Mouse (Mus musculus): Measurements from ENCODE around the gene Pla1a. TPM values are rescaled to one million over a fixed set of nuclear protein-coding genes. Genes with fewer than 3 reads are reported as not detected.

Pla1a gene
- polyA plus RNA-seq, 1 experiment from 2014 or later, result 0.38 TPM

DNA sequence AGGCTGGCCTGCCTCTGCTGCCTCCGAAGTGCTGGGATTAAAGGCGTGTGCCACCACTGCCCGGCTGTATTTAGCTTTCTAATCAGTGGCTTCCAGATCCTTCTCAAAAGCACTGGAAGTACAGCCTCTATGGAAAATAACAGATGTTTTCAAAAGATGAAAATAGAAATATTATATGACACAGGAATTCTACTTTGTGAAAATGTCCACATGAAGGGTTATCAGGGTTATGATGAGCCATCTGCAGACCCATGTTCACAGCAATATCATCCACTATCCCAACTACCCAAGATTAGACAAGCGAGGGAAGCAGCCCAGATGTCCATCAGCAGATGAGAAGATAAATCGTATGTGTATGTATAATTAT lies 39.5 kb upstream of the Pla1a start:
- no peak overlapping the region for H3K4me2 ChIP-seq (ENCODE audit: low read length)

DNA sequence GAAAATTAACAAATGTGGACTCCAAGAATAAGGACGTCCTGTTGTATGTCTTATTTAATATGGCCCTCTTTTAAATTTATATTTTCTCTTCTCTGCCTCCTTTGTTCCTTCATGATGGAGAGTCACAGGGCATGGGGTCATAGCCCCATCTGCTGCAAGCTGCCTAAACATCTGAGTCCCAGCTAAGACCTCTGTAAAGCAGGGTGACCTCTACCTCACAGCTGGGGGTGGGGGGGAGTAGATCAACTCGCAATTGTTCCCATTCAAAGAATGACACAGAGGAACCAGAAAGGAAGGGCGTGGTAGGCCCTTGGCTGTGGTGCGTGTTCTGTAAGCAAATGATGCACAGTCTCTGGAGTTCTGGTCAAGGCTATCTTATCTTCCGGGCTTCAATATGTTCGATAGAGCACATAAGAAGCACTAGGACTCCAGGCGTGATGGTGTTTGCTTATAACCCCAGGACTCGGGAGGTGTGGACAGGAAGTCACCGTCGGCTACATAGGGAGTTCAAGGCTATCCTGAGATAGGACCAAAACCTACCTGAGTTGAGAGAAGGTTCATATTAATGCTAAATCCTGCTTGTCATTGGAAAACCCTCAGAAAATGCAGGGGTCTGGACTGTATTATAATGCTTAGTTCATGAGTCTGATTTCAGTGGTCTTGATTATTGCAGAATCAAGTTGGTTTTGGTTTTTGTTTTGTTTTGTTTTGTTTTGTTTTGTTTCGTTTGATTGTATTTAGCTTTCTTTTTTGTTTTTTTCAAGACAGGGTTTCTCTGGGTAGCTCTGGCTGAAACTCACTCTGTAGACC lies 39.0 kb upstream of the Pla1a start:
- 86% methylated on average over 11 of the region's 11 CpGs for WGBS
- peaks cover 3% of the 10 kb centered on the region; the same call in 1 of the 2 replicates for H3K4me1 ChIP-seq (replicated peaks; ENCODE audit: control insufficient read depth, insufficient read depth, low read length)
- no peaks in the 10 kb centered on the region for H3K27me3 ChIP-seq (replicated peaks; ENCODE audit: control insufficient read depth, insufficient read depth, low read length)
- H3K4me2 ChIP-seq (ENCODE audit: low read length), result no peak overlapping the region
- no peaks in the 10 kb centered on the region for H3K36me3 ChIP-seq (ENCODE audit: control insufficient read depth, insufficient read depth)
- no peak overlapping the region for H3K4me3 ChIP-seq (replicated peaks; ENCODE audit: low read length)
- no peak overlapping the region for H3K9ac ChIP-seq (replicated peaks; ENCODE audit: low read depth, low read length)
- ATAC-seq, result no peak
- H3K27ac ChIP-seq (ENCODE audit: low read length), result no peak overlapping the region
- H3K9me3 ChIP-seq (ENCODE audit: control insufficient read depth, low read length), result no peaks in the 10 kb centered on the region

More for the DNA sequence above, 39.5 kb upstream of the Pla1a start:
- no peak for ATAC-seq
- Histone ChIP-seq H3K9ac (replicated peaks; ENCODE audit: low read depth, low read length) (no peak overlapping the region), H3K27me3 (replicated peaks; ENCODE audit: control insufficient read depth, insufficient read depth, low read length) (no peaks in the 10 kb centered on the region), H3K9me3 (ENCODE audit: control insufficient read depth, low read length) (no peaks in the 10 kb centered on the region), H3K4me1 (replicated peaks; ENCODE audit: control insufficient read depth, insufficient read depth, low read length) (peaks cover 7% of the 10 kb centered on the region), H3K36me3 (ENCODE audit: control insufficient read depth, insufficient read depth) (no peaks in the 10 kb centered on the region), H3K4me3 (replicated peaks; ENCODE audit: low read length) (no peak overlapping the region), H3K27ac (ENCODE audit: low read length) (no peak overlapping the region)
- 91% methylated on average over 5 of the region's 5 CpGs for WGBS

DNA sequence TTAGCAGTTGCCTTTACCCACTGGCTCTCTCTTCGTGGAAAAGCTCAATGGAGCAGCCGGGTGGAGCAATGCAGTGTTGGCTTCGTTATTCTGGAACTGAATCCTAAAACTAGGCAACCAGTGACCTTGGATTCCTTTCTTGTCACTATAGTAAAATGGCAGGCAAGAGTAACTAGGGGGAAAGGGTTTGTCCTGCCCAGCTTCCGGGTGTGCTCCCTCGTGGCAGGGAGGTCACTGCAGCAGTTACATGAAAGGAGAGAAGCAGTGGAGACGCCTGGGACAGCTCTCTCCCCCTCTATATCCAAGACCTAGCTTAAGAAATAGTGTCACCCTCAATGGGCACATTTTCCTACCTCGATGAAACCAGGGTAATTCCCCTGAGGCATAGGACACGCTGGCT lies 36.5 kb upstream of the Pla1a start:
- no peaks in the 10 kb centered on the region for H3K4me1 ChIP-seq (replicated peaks; ENCODE audit: control insufficient read depth, insufficient read depth, low read length)
- H3K27me3 ChIP-seq (replicated peaks; ENCODE audit: control insufficient read depth, insufficient read depth, low read length), result no peaks in the 10 kb centered on the region
- no peak overlapping the region for H3K27ac ChIP-seq (ENCODE audit: low read length)
- H3K4me2 ChIP-seq (ENCODE audit: low read length), result no peak overlapping the region
- no peak overlapping the region for H3K9ac ChIP-seq (replicated peaks; ENCODE audit: low read depth, low read length)
- H3K4me3 ChIP-seq (replicated peaks; ENCODE audit: low read length), result no peak overlapping the region
- WGBS, result 72% methylated on average over 8 of the region's 8 CpGs
- no peaks in the 10 kb centered on the region for H3K36me3 ChIP-seq (ENCODE audit: control insufficient read depth, insufficient read depth)
- no peak for ATAC-seq
- H3K9me3 ChIP-seq (ENCODE audit: control insufficient read depth, low read length), result no peaks in the 10 kb centered on the region

DNA sequence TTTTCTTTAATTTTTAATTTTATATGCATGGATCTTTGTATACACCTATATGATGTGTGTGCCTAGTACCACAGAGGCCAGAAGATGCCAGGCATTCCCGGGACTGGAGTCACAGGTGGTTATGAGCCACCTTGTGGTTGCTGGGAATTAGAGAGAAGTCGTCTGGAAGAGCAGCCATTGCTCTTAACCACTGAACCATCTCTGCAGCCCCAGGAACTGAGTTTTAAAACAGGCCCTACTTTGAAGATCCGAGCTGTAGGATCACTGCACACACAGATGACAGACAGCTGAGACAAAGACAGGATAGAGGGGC lies 35.7 kb upstream of the Pla1a start:
- Histone ChIP-seq H3K4me2 (ENCODE audit: low read length) (no peak overlapping the region), H3K36me3 (ENCODE audit: control insufficient read depth, insufficient read depth) (no peaks in the 10 kb centered on the region), H3K4me3 (replicated peaks; ENCODE audit: low read length) (no peak overlapping the region), H3K27ac (ENCODE audit: low read length) (no peak overlapping the region), H3K9me3 (ENCODE audit: control insufficient read depth, low read length) (no peaks in the 10 kb centered on the region), H3K27me3 (replicated peaks; ENCODE audit: control insufficient read depth, insufficient read depth, low read length) (no peaks in the 10 kb centered on the region), H3K4me1 (replicated peaks; ENCODE audit: control insufficient read depth, insufficient read depth, low read length) (no peaks in the 10 kb centered on the region), H3K9ac (replicated peaks; ENCODE audit: low read depth, low read length) (no peak overlapping the region)
- WGBS, result 39% methylated on average over 3 of the region's 3 CpGs
- ATAC-seq, result no peak

- H3K36me3 ChIP-seq (ENCODE audit: control insufficient read depth, insufficient read depth), result no peaks in the 10 kb centered on the region
- no peak overlapping the region for H3K4me2 ChIP-seq (ENCODE audit: low read length)
- H3K27me3 ChIP-seq (replicated peaks; ENCODE audit: control insufficient read depth, insufficient read depth, low read length), result no peaks in the 10 kb centered on the region
- no peaks in the 10 kb centered on the region for H3K4me1 ChIP-seq (replicated peaks; ENCODE audit: control insufficient read depth, insufficient read depth, low read length)
- no peaks in the 10 kb centered on the region for H3K9me3 ChIP-seq (ENCODE audit: control insufficient read depth, low read length)
- WGBS, result 81% methylated on average over 8 of the region's 8 CpGs
- no peak overlapping the region for H3K9ac ChIP-seq (replicated peaks; ENCODE audit: low read depth, low read length)
- no peak overlapping the region for H3K27ac ChIP-seq (ENCODE audit: low read length)
- ATAC-seq, result no peak
- no peak overlapping the region for H3K4me3 ChIP-seq (replicated peaks; ENCODE audit: low read length)
These were observed 35.2 kb upstream of the Pla1a start for GRCm38 (mm10) chr16:38467917-38468705.

DNA sequence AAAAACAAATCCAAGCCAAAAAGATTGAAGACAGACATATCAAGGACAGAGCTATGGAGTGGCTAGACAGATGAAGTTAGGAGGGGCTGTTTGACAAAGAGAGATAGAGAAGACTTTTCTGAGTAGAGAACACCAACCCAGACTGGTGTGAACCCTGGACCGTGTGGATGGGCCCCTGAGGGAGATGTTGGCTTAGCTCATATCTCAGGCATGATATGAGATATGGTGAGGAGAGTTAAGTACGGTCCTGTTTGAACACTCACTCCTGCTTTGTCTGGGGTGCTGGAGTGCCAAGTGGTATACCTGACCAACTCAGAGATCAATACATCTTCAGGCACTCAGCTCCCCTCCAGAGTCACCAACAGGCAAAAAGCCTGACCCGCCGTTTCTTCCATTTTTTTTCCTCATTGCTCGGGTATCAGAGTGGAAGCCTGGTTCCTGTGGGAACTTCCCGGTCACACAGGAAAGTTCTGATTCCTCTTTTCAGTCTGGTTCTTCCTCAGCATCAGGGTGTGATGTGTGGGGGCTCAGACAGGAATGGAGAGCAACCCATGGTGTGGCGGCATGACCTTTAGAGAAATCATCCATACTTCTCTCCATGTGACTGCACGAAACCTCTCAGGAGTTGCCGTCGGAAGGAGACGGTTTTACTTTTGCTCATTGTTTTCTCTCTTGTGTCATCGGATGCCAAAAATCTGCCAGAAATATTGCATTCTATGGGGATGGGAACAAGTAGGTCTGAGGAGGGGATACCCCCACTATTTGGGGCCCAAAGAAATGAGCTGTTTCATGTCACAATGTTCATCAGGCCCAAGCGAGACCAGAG lies 34.4 kb upstream of the Pla1a start:
- Histone ChIP-seq H3K4me1 (replicated peaks; ENCODE audit: control insufficient read depth, insufficient read depth, low read length) (no peaks in the 10 kb centered on the region), H3K9me3 (ENCODE audit: control insufficient read depth, low read length) (no peaks in the 10 kb centered on the region), H3K36me3 (ENCODE audit: control insufficient read depth, insufficient read depth) (no peaks in the 10 kb centered on the region), H3K9ac (replicated peaks; ENCODE audit: low read depth, low read length) (no peak overlapping the region), H3K4me3 (replicated peaks; ENCODE audit: low read length) (no peak overlapping the region), H3K27me3 (replicated peaks; ENCODE audit: control insufficient read depth, insufficient read depth, low read length) (no peaks in the 10 kb centered on the region), H3K4me2 (ENCODE audit: low read length) (no peak overlapping the region), H3K27ac (ENCODE audit: low read length) (no peak overlapping the region)
- ATAC-seq, result no peak
- 91% methylated on average over 13 of the region's 13 CpGs for WGBS

DNA sequence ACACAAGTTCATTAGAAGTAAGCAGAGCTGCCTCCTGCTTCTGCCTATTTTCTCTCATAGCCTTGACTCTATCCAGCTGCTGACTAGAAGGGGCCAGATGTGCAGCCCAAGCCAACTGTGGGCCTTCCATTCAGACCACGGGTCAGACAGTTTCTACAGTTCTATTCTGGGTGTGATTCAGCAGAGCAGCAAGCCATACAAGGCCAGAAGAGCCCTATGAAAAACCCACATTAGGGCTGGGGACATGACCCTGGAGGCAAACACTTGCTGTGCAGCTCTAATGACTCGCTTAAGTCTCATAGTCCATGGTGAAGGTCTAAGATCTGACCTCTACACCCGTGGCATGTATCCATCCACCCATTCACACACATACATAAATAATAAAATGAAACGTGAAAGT lies 33.1 kb upstream of the Pla1a start:
- H3K9me3 ChIP-seq (ENCODE audit: control insufficient read depth, low read length), result no peaks in the 10 kb centered on the region
- H3K36me3 ChIP-seq (ENCODE audit: control insufficient read depth, insufficient read depth), result no peaks in the 10 kb centered on the region
- WGBS, result 85% methylated on average over 4 of the region's 4 CpGs
- H3K9ac ChIP-seq (replicated peaks; ENCODE audit: low read depth, low read length), result no peak overlapping the region
- H3K4me1 ChIP-seq (replicated peaks; ENCODE audit: control insufficient read depth, insufficient read depth, low read length), result no peaks in the 10 kb centered on the region
- no peak for ATAC-seq
- no peaks in the 10 kb centered on the region for H3K27me3 ChIP-seq (replicated peaks; ENCODE audit: control insufficient read depth, insufficient read depth, low read length)
- H3K4me3 ChIP-seq (replicated peaks; ENCODE audit: low read length), result no peak overlapping the region
- no peak overlapping the region for H3K27ac ChIP-seq (ENCODE audit: low read length)
- no peak overlapping the region for H3K4me2 ChIP-seq (ENCODE audit: low read length)

- no peaks in the 10 kb centered on the region for H3K4me1 ChIP-seq (replicated peaks; ENCODE audit: control insufficient read depth, insufficient read depth, low read length)
- 91% methylated on average over 5 of the region's 5 CpGs for WGBS
- no peaks in the 10 kb centered on the region for H3K27me3 ChIP-seq (replicated peaks; ENCODE audit: control insufficient read depth, insufficient read depth, low read length)
- H3K4me2 ChIP-seq (ENCODE audit: low read length), result no peak overlapping the region
- no peak for ATAC-seq
- no peaks in the 10 kb centered on the region for H3K36me3 ChIP-seq (ENCODE audit: control insufficient read depth, insufficient read depth)
- no peaks in the 10 kb centered on the region for H3K9me3 ChIP-seq (ENCODE audit: control insufficient read depth, low read length)
- H3K4me3 ChIP-seq (replicated peaks; ENCODE audit: low read length), result no peak overlapping the region
- no peak overlapping the region for H3K9ac ChIP-seq (replicated peaks; ENCODE audit: low read depth, low read length)
- no peak overlapping the region for H3K27ac ChIP-seq (ENCODE audit: low read length)
These were observed 30.4 kb upstream of the Pla1a start for GRCm38 (mm10) chr16:38463305-38463704.

DNA sequence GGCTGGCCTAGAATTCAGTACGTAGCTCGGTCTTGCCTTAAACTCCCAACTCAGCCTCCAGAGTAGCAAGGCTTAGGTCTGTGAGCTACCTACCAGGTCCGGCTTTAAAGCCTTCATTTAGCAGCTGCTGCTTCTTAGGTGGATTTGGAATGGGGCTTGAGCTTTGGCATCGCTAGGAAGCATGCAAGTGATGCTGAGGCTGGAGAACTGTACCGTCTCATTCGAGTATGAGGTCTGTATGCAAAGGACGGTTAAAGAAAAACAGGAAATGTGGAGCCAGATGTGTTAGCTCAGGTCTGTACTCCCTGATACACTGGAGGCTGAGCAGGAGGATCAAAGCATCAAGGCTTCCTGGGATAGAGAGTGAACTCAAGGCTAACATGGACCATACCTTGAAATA lies 29.2 kb upstream of the Pla1a start:
- ATAC-seq, result no peak
- 89% methylated on average over 7 of the region's 7 CpGs for WGBS

More for the DNA sequence above, 29.2 kb upstream of the Pla1a start:
- H3K27me3 ChIP-seq (replicated peaks; ENCODE audit: control insufficient read depth, insufficient read depth, low read length), result no peaks in the 10 kb centered on the region
- H3K4me2 ChIP-seq (ENCODE audit: low read length), result no peak overlapping the region
- H3K9ac ChIP-seq (replicated peaks; ENCODE audit: low read depth, low read length), result no peak overlapping the region
- no peaks in the 10 kb centered on the region for H3K9me3 ChIP-seq (ENCODE audit: control insufficient read depth, low read length)
- no peak overlapping the region for H3K27ac ChIP-seq (ENCODE audit: low read length)
- H3K4me1 ChIP-seq (replicated peaks; ENCODE audit: control insufficient read depth, insufficient read depth, low read length), result no peaks in the 10 kb centered on the region
- H3K36me3 ChIP-seq (ENCODE audit: control insufficient read depth, insufficient read depth), result no peaks in the 10 kb centered on the region
- no peak overlapping the region for H3K4me3 ChIP-seq (replicated peaks; ENCODE audit: low read length)

All from forebrain, embryonic 16.5 days (tissue).